Mouse (Mus musculus) neural tube, embryonic 15.5 days (tissue): Measurements from ENCODE around the gene Acat3. TPM values are rescaled to one million over a fixed set of nuclear protein-coding genes. Genes with fewer than 3 reads are reported as not detected.

Experiments used
- ATAC-seq: fragments of 200-750 bp; cut with Nextera tagmentation; 2 replicates; pipeline ENCODE4 v1.8.0; 2017; ENCODE audit warnings: mild to moderate bottlenecking, moderate TSS enrichment, moderate library complexity; ENCODE audit not compliant: low FRiP score
- H3K27ac ChIP-seq: fragments of 300-500 bp; sonication (generic); replicated peaks from 2 replicates; pipeline ENCODE4 v1.5.1; 2015; ENCODE audit warnings: mild to moderate bottlenecking, inconsistent platforms
- H3K27me3 ChIP-seq: fragments of 300-500 bp; sonication (generic); replicated peaks from 2 replicates; pipeline ENCODE4 v1.6.1; 2015; ENCODE audit warnings: inconsistent platforms
- H3K36me3 ChIP-seq: fragments of 300-500 bp; sonication (generic); 2 replicates; pipeline ENCODE4 v1.6.1; 2015; ENCODE audit warnings: inconsistent platforms
- H3K4me1 ChIP-seq: fragments of 300-500 bp; sonication (generic); 2 replicates; pipeline ENCODE4 v1.6.1; 2015; ENCODE audit warnings: inconsistent platforms
- H3K4me2 ChIP-seq: fragments of 300-500 bp; sonication (generic); 2 replicates; pipeline ENCODE4 v1.6.1; 2015; ENCODE audit warnings: inconsistent platforms, mild to moderate bottlenecking, moderate library complexity
- H3K4me3 ChIP-seq: fragments of 300-500 bp; sonication (generic); replicated peaks from 2 replicates; pipeline ENCODE4 v1.5.1; 2015; ENCODE audit warnings: mild to moderate bottlenecking, inconsistent platforms
- H3K9ac ChIP-seq: fragments of 300-500 bp; sonication (generic); replicated peaks from 2 replicates; pipeline ENCODE4 v1.6.1; 2015; ENCODE audit warnings: mild to moderate bottlenecking, inconsistent platforms
- H3K9me3 ChIP-seq: fragments of 300-500 bp; sonication (generic); replicated peaks from 2 replicates; pipeline ENCODE4 v1.6.1; 2016; ENCODE audit warnings: inconsistent platforms
- WGBS: fragments of 180-500 bp; shearing (Covaris S2); methylation state at CpG from one replicate; pipeline ENCODE4 v1.1.7; 2015; ENCODE audit warnings: mixed read lengths; 5-methylcytosine and 5-hydroxymethylcytosine counted together
- polyA plus RNA-seq: library from polyadenylated mRNA; unstranded; fragments of >200 nt; fragmentation: Nextera tagmentation; extraction: Ambion mirVana; gene quantifications from 2 replicates; pipeline ENCODE4 v1.2.1, GENCODE M21; 2015

Acat3 gene
- polyA plus RNA-seq, 1 experiment from 2014 or later, result 1.1 TPM

DNA sequence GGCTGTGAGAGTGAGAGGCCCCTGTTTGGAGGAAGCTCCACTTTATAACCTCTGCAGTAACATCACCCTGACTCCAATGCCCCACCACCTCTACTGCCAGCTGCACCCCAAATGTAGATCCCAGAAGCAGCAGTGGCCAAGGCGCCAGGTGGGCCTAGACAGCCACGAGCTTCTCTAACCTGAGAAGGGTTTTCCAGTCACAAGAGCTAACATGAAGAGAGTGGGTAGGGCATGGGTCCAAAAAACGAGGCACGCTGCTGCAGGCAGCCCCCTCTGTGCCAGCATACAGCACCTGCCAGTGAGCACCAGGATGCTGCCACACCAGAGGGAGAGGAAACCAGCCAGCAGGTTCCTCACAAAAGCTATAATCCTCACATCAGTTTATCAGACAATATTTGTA lies 49.3 kb downstream of the Acat3 start:
- H3K4me1 ChIP-seq, result no peaks in the 10 kb centered on the region
- no peak for ATAC-seq
- H3K9ac ChIP-seq, result no peak overlapping the region
- H3K27me3 ChIP-seq, result no peaks in the 10 kb centered on the region
- no peak overlapping the region for H3K4me3 ChIP-seq
- peaks cover 5% of the 10 kb centered on the region; the same call in 1 of the 2 replicates for H3K36me3 ChIP-seq
- H3K9me3 ChIP-seq, result no peaks in the 10 kb centered on the region
- no peak overlapping the region for H3K4me2 ChIP-seq
- WGBS, result 88% methylated on average over 4 of the region's 4 CpGs
- no peak overlapping the region for H3K27ac ChIP-seq

DNA sequence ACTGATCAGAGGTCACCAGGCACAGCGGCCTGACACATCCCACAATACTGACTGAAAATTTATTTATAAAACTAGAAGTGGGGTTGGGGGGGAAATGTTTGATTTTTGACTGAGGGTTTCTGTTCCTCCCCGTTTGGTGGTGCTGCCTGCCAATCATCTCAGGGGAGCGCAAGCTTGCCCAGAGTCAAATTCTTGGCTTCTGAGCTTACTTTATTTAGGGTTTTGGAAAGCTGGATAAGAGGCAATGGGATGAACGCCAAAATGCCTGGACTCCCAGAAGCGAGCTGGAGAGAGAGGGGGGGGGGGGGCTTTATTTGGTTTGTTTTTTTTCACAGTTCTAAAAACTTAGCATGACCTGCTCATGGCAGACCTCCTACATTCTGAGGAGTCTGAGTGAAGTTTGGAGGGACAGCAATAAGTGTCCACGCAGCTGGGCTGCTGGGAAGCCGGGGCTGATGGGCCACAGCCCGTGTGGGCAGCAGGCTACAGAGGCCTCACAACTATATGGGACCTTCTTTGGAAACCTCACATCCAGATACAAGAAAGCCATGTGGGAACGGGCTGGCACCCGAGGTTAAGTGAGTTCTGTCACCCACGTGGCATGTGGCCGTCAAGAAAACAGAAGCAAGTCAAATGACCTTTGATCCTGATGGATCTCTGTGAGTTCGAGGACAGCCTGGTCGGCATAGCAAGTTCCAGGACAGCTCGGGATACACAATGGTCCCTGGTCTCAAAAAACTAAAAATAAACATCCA lies 53.2 kb downstream of the Acat3 start:
- no peak for ATAC-seq
- H3K4me2 ChIP-seq, result no peak overlapping the region
- no peaks in the 10 kb centered on the region for H3K9me3 ChIP-seq
- no peaks in the 10 kb centered on the region for H3K4me1 ChIP-seq
- H3K27me3 ChIP-seq, result no peaks in the 10 kb centered on the region
- 0 out of 2 replicates have a peak, but pooled peaks cover 5% of the 10 kb centered on the region for H3K36me3 ChIP-seq
- no peak overlapping the region for H3K9ac ChIP-seq
- no peak overlapping the region for H3K4me3 ChIP-seq
- WGBS, result 81% methylated on average over 15 of the region's 15 CpGs
- H3K27ac ChIP-seq, result no peak overlapping the region

DNA sequence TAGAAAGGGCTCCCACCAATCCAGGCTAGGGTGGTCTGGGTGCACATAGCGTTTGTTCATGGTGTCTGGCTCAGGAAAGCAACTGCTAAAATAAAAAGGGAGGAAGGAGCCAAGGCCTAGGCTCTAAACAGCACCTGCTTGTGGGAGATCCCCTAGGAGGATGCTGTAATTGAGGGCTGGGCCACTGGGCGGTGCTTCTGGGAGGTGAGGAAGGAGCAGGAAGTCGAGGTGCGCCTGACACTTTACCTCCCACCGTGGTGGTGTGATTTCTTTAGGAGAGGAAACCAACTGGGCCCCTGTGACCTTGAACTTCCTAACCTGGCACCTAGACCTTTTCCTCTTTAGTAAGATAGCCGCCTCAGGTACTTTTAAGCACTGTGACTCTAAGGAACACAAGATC lies 53.8 kb downstream of the Acat3 start:
- WGBS, result 40% methylated on average over 6 of the region's 6 CpGs
- H3K27me3 ChIP-seq, result no peaks in the 10 kb centered on the region
- no peak overlapping the region for H3K4me3 ChIP-seq
- no peaks in the 10 kb centered on the region for H3K4me1 ChIP-seq
- no peak overlapping the region for H3K9ac ChIP-seq
- H3K4me2 ChIP-seq, result no peak overlapping the region
- ATAC-seq, result no peak
- H3K36me3 ChIP-seq, result 0 out of 2 replicates have a peak, but pooled peaks cover 5% of the 10 kb centered on the region
- H3K27ac ChIP-seq, result no peak overlapping the region
- H3K9me3 ChIP-seq, result no peaks in the 10 kb centered on the region

DNA sequence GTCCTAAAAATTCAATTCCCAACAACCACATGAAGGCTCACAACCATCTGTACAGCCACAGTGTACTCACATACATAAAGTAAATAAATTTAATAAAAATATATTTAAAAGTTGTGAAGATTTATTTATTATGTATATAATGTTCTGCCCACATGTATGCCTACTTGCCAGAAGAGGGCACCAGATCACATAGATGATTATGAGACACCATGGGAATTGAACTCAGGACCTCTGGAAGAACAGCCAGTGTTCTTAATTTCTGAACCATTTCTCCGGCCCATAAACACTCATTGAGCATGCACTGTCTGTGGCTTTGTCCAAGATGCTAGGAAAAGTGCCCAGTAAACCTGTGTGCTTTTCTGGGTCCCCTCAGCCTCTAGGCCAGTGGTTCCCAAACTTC lies 59.2 kb downstream of the Acat3 start:
- 88% methylated on average over 1 of the region's 1 CpGs for WGBS
- Histone ChIP-seq H3K4me1 (0 out of 2 replicates have a peak, but pooled peaks cover 5% of the 10 kb centered on the region), H3K27ac (no peak overlapping the region), H3K9me3 (no peaks in the 10 kb centered on the region), H3K4me2 (no peak overlapping the region), H3K4me3 (no peak overlapping the region), H3K36me3 (no peaks in the 10 kb centered on the region), H3K9ac (no peak overlapping the region), H3K27me3 (no peaks in the 10 kb centered on the region; the same call in 1 of the 2 replicates)
- ATAC-seq, result no peak

DNA sequence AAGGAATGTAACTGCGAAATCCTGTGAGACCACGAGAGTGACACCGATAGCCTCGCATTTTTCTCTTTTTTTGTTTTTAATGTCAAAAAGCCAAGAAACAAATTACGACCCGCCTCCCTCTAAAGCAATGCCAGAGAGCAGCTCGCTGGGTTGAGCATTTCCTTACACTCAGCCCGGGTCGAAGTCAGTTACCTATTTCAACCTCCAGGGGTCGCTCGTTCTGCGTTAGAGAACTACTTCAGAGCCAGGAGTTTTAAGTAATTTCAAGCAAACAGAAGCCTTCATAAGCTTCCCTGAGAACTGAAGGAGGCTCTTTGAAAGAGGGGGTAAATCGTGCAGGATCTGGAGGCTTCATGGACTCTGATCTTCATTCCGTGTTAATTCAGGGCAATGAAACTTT lies 60.2 kb downstream of the Acat3 start:
- peak; percentile 76 for ATAC-seq

DNA sequence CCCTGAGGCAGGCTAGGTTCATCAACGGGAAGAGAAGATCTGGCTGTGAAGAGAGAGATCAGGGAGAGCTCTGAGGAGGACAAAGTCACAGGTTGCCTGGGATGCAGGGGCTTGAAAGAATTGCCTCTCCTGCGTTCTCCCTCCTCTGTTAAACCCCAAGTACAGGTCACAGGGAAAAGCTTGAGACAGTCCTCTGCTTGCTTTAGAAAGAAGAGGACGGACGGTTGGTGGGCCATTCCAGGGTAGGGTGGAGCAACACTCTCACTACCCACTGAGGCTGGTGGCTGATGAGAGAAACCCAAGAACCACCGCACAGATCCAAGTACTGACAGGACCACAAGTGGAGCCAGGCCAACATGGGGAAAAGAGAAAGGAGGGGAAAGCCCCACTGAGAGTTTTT lies 64.7 kb downstream of the Acat3 start, which contains the start of gene Mrgprh:
Gene Mrgprh, plus strand, starts transcription at position 301 of the 400 bp plus-strand sequence.
- Histone ChIP-seq H3K9ac (no peak within 1 kb of the TSS), H3K27ac (no peak within 1 kb of the TSS), H3K4me2 (no peak within 1 kb of the TSS), H3K36me3 (no peaks in the 10 kb centered on the region), H3K4me3 (no peak within 1 kb of the TSS), H3K27me3 (no peaks in the 10 kb centered on the region; the same call in 1 of the 2 replicates), H3K4me1 (peaks cover 17% of the 10 kb centered on the region), H3K9me3 (no peaks in the 10 kb centered on the region)
- no peak for ATAC-seq
- WGBS, result 84% methylated on average over 5 of the region's 5 CpGs

More for the DNA sequence above, 60.2 kb downstream of the Acat3 start:
- 5% methylated on average over 14 of the region's 14 CpGs for WGBS
- H3K9ac ChIP-seq, result no peak overlapping the region
- peak overlapping the region; percentile 43 for H3K4me2 ChIP-seq
- H3K27ac ChIP-seq, result no peak overlapping the region
- no peaks in the 10 kb centered on the region for H3K9me3 ChIP-seq
- H3K4me1 ChIP-seq, result 0 out of 2 replicates have a peak, but pooled peaks cover 5% of the 10 kb centered on the region
- 0 out of 2 replicates have a peak overlapping the region, but pooled peaks have one; percentile 1 for H3K4me3 ChIP-seq
- H3K36me3 ChIP-seq, result no peaks in the 10 kb centered on the region
- H3K27me3 ChIP-seq, result no peaks in the 10 kb centered on the region; the same call in 1 of the 2 replicates

Other genes starting within 250 kb of the Acat3 start
- gene Igf2r, start 170.9 kb downstream of the Acat3 start, polyA plus RNA-seq, result 10.1 and 12.6 TPM in 2 replicates
- gene Mas1, start 72.5 kb downstream of the Acat3 start, polyA plus RNA-seq, result 0.44 and 0.52 TPM in 2 replicates
- not detected in 2 replicates for gene Mrgprh, start 64.6 kb downstream of the Acat3 start, polyA plus RNA-seq
- 1.0 and 1.5 TPM in 2 replicates for gene Pnldc1, start 30.4 kb downstream of the Acat3 start, polyA plus RNA-seq
- gene Tcp1, start 24.9 kb downstream of the Acat3 start, polyA plus RNA-seq, result 348 and 362 TPM in 2 replicates
- gene Mrpl18, start 24.3 kb downstream of the Acat3 start, polyA plus RNA-seq, result 136 and 146 TPM in 2 replicates
- 299 and 347 TPM in 2 replicates for gene Acat2, start 20.1 kb upstream of the Acat3 start, polyA plus RNA-seq
- gene Wtap, start 53.6 kb upstream of the Acat3 start, polyA plus RNA-seq, result 111 and 113 TPM in 2 replicates
- gene Sod2, start 66.2 kb upstream of the Acat3 start, polyA plus RNA-seq, result 132 and 141 TPM in 2 replicates
- 0.20 TPM in 1 of 2 replicates, not detected in the other for gene Gpr31b, start 111.7 kb upstream of the Acat3 start, polyA plus RNA-seq
- 0.19 and 0.23 TPM in 2 replicates for gene Tcp10b, start 120.5 kb upstream of the Acat3 start, polyA plus RNA-seq
- not detected in 2 replicates for gene Unc93a, start 191.2 kb upstream of the Acat3 start, polyA plus RNA-seq